Mouse (Mus musculus): ENCODE results near the gene Daxx.
A peak's percentile ranks its signal among the peaks of the same experiment; 100 is the strongest.

DNA sequence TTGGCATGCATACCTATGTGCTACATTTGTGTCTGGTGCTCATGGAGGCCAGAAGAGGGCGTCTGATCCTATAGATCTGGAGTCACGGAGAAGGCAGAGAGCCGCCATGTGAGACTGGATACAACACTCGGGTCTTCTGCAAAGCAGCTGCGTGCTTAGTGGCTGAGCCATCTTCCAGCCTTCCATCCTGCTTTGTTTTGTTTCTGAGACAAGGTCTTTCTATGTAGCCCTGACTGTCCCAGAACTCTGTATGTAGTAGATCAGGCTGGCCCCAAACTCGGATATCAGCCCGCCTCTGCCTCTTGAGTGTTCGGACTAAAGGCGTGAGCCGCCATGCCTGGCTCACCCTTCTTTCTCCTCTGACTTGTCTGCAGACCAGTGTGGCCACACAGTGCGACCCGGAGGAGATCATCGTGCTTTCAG lies 5.8 kb downstream of the Daxx start:
- TF ChIP-seq EP300 (IDR thresholded peaks at IDR 0.05; ENCODE audit: low read depth) = no peak
- TF ChIP-seq CTCF (IDR thresholded peaks at IDR 0.05; ENCODE audit: low read depth) = 0 out of 2 replicates have a peak, but pooled peaks have one; percentile 10
